Mouse (Mus musculus) megakaryocyte, embryonic 14.5 days (primary cell): ENCODE measurements around the gene Sh2b2.

ENCODE experiments used
- FLI1 ChIP-seq: IDR thresholded peaks from 2 replicates; pipeline ENCODE4 v1.6.1; 2012; ENCODE audit warnings: low read length, inconsistent platforms, mixed read lengths
- GATA1 ChIP-seq: IDR thresholded peaks from 3 replicates; pipeline ENCODE4 v1.6.1; 2012; ENCODE audit warnings: mixed read lengths, low read length, inconsistent platforms, borderline replicate concordance

DNA sequence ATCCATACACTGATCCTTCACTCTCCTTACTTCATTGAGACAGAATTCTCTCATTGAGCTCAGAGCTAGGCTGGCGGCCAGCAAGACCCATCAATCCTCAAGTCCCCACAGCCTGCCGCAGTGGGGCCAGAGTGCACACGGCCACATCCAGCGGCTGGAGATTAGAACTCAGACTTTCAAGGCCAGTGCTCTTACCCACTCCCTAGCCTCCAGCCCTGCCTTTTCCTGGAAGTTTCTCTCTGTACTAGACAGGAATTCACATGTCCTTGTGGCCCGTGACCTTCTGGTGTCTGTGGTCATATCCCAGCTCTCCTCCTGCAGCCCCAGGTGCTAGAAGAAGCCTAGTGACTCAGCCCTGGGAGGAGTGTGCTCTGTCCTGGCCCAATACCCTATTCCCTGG lies 9.7 kb downstream of the Sh2b2 start:
- no peak for TF ChIP-seq GATA1
- no peak for TF ChIP-seq FLI1
